Mouse (Mus musculus) ES-Bruce4 (cell line): ENCODE data around the gene Rhebl1. TPM values are rescaled to one million over a fixed set of nuclear protein-coding genes. Genes with fewer than 3 reads are reported as not detected.
A peak's percentile ranks its signal among the peaks of the same experiment; 100 is the strongest.

Source experiments
- H3K27ac ChIP-seq: 2 replicates; pipeline ENCODE4 v1.5.1; 2012; ENCODE audit warnings: low read length, inconsistent platforms; ENCODE audit not compliant: insufficient read depth
- H3K27me3 ChIP-seq: 2 replicates; pipeline ENCODE4 v1.6.1; 2012; ENCODE audit warnings: mild to moderate bottlenecking, low read length, inconsistent platforms; ENCODE audit not compliant: control insufficient read depth, poor library complexity, insufficient read depth, severe bottlenecking
- H3K36me3 ChIP-seq: 2 replicates; pipeline ENCODE4 v1.6.1; 2012; ENCODE audit warnings: inconsistent platforms, mild to moderate bottlenecking, low read length, moderate library complexity; ENCODE audit not compliant: control insufficient read depth, poor library complexity, insufficient read depth, severe bottlenecking
- H3K4me1 ChIP-seq: one replicate; pipeline ENCODE4 v1.8.1; 2011; ENCODE audit warnings: low read length; ENCODE audit not compliant: control insufficient read depth, insufficient read depth
- H3K4me3 ChIP-seq: 2 replicates; pipeline ENCODE4 v1.5.1; 2011; ENCODE audit warnings: low read depth, mild to moderate bottlenecking, low read length
- H3K9ac ChIP-seq: 2 replicates; pipeline ENCODE4 v1.6.1; 2012; ENCODE audit warnings: low read depth, mild to moderate bottlenecking, inconsistent platforms; ENCODE audit not compliant: poor library complexity, severe bottlenecking
- H3K9me3 ChIP-seq: replicated peaks from 2 replicates; pipeline ENCODE4 v1.6.1; 2012; ENCODE audit warnings: mild to moderate bottlenecking, low read length, inconsistent platforms; ENCODE audit not compliant: control insufficient read depth, poor library complexity, insufficient read depth, severe bottlenecking
- CTCF ChIP-seq: IDR thresholded peaks from one replicate; pipeline ENCODE4 v1.8.1; 2011; ENCODE audit warnings: low read depth, low read length
- EP300 ChIP-seq: IDR thresholded peaks from 2 replicates; pipeline ENCODE4 v1.6.1; 2011; ENCODE audit warnings: low read depth, low read length; ENCODE audit not compliant: insufficient read depth
- POLR2A ChIP-seq: IDR thresholded peaks from one replicate; pipeline ENCODE4 v1.8.1; 2011; ENCODE audit warnings: low read length; ENCODE audit not compliant: insufficient read depth
- polyA plus RNA-seq: library from polyadenylated mRNA; stranded (reverse); fragments of >200 nt; gene quantifications from 2 replicates; pipeline ENCODE4 v1.2.4, GENCODE M21; 2011; ENCODE audit warnings: low read depth; ENCODE audit not compliant: missing spikeins, insufficient read depth, insufficient read length

The Rhebl1 gene
- 40.3 and 41.9 TPM in 2 replicates for polyA plus RNA-seq

GRCm38 (mm10) chr15:98893940-98894745, at the start of gene Rhebl1:
TSS of gene Rhebl1 (minus strand) at chr15:98894540.
- TF ChIP-seq POLR2A = no peak
- H3K27me3 ChIP-seq = peaks cover 10% of the 10 kb centered on the region; the same call in 1 of the 2 replicates
- H3K4me3 ChIP-seq = peak within 1 kb of the TSS; percentile 51
- H3K27ac ChIP-seq = no peak within 1 kb of the TSS
- H3K36me3 ChIP-seq = no peaks in the 10 kb centered on the region
- H3K4me1 ChIP-seq = peaks cover 3% of the 10 kb centered on the region
- peak within 1 kb of the TSS; percentile 38 for H3K9ac ChIP-seq
- no peaks in the 10 kb centered on the region for H3K9me3 ChIP-seq

DNA sequence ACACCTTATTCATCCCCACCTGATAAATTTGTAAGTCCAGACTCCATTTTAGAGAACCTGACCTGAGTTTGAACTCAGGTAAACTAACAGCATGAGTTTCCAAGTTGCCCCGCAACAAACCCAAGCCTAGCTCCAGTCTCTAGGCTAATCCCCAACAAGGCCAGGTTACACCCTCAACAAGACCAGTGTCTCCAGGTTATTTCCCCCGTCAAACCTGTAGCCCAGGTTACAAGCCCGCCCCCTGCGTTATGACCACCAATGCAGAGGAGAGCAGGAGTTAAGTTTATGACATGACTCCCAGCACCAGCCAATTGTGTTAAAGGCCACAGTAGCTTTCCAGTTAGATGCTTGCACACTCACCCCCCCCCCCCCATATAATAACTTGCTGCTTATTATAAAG, 48.8 kb upstream of the Rhebl1 start:
- H3K27me3 ChIP-seq = no peaks in the 10 kb centered on the region
- H3K27ac ChIP-seq = no peak overlapping the region; the same call in 1 of the 2 replicates
- H3K4me1 ChIP-seq = no peaks in the 10 kb centered on the region
- H3K4me3 ChIP-seq = no peak overlapping the region
- no peak for TF ChIP-seq EP300
- no peak for TF ChIP-seq CTCF
- no peak for TF ChIP-seq POLR2A
- H3K9ac ChIP-seq = no peak overlapping the region
- no peaks in the 10 kb centered on the region for H3K36me3 ChIP-seq
- H3K9me3 ChIP-seq = no peaks in the 10 kb centered on the region

DNA sequence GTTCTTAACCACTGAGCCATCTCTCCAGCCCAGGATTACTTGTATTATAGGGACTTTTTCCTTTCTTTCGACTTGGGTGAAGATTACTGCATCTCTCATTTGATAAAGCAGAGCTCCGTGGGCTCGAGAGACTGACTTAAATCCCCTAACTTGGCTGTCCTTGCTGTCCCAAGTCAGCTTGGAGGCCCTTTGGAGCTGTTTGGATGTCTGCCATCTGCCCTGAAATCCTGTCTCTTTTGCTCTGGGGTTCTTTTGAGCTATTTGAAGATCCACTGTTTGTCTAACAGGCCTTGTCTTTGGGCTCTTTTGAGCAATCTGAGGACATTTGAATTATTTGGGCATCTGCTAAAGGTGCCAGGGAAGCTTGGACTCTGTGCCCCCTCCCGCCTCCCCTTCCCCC, 47.7 kb upstream of the Rhebl1 start:
- no peak overlapping the region for H3K4me3 ChIP-seq
- H3K36me3 ChIP-seq = no peaks in the 10 kb centered on the region
- no peaks in the 10 kb centered on the region for H3K27me3 ChIP-seq
- H3K27ac ChIP-seq = no peak overlapping the region
- no peaks in the 10 kb centered on the region for H3K9me3 ChIP-seq
- no peaks in the 10 kb centered on the region for H3K4me1 ChIP-seq
- TF ChIP-seq CTCF = no peak
- no peak overlapping the region for H3K9ac ChIP-seq

GRCm38 (mm10) chr15:98941539-98941938, 47.2 kb upstream of the Rhebl1 start:
- no peak overlapping the region for H3K4me3 ChIP-seq
- H3K27ac ChIP-seq = no peak overlapping the region
- no peaks in the 10 kb centered on the region for H3K36me3 ChIP-seq
- H3K9me3 ChIP-seq = no peaks in the 10 kb centered on the region
- no peaks in the 10 kb centered on the region for H3K4me1 ChIP-seq
- H3K9ac ChIP-seq = no peak overlapping the region
- H3K27me3 ChIP-seq = no peaks in the 10 kb centered on the region
- TF ChIP-seq EP300 = no peak
- no peak for TF ChIP-seq CTCF
- TF ChIP-seq POLR2A = no peak

- Histone ChIP-seq H3K9me3 (no peaks in the 10 kb centered on the region), H3K4me1 (no peaks in the 10 kb centered on the region), H3K4me3 (no peak overlapping the region), H3K27ac (no peak overlapping the region), H3K9ac (no peak overlapping the region), H3K27me3 (no peaks in the 10 kb centered on the region), H3K36me3 (no peaks in the 10 kb centered on the region)
- TF ChIP-seq POLR2A (no peak), EP300 (no peak), CTCF (no peak)
Observed at GRCm38 (mm10) chr15:98940816-98941215, 46.5 kb upstream of the Rhebl1 start.

- H3K9ac ChIP-seq = peak within 1 kb of the TSS; percentile 93
- no peaks in the 10 kb centered on the region for H3K4me1 ChIP-seq
- no peaks in the 10 kb centered on the region for H3K9me3 ChIP-seq
- no peaks in the 10 kb centered on the region for H3K27me3 ChIP-seq
- peak within 1 kb of the TSS; percentile 84 for H3K27ac ChIP-seq
- peaks cover 17% of the 10 kb centered on the region for H3K36me3 ChIP-seq
- TF ChIP-seq EP300 = 0 out of 2 replicates have a peak, but pooled peaks have one; percentile 27
- TF ChIP-seq CTCF = no peak
- TF ChIP-seq POLR2A = peak; percentile 68
- peak within 1 kb of the TSS; percentile 86 for H3K4me3 ChIP-seq
Observed at GRCm38 (mm10) chr15:98934217-98934839, 40.0 kb upstream of the Rhebl1 start, which contains the start of gene Tuba1b. TSS of gene Tuba1b (minus strand) at chr15:98934565.
